Mouse (Mus musculus): ENCODE results near the gene Dlx3.

Gene Dlx3

DNA sequence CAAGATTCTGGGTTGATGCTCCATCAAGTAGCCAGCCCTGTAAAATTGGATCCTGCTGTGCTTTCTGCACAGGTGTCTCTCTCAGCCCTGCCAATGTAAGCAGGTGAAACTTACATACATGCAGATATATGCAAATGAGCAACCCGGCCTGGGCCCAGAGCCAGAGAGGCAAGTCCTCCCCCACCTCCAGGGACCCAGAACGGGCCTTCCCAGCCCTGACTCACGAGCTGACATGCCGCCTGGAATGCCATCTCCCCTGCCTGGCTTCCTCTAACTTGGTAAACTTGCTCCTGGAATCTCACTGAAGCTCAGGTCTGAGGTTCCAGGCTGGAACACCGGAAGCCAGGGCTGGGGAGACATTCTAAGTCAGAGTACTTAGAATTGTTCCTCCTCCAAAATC lies 33.2 kb downstream of the Dlx3 start:
- DNase-seq (ENCODE audit: low read depth, low spot score): no peak

DNA sequence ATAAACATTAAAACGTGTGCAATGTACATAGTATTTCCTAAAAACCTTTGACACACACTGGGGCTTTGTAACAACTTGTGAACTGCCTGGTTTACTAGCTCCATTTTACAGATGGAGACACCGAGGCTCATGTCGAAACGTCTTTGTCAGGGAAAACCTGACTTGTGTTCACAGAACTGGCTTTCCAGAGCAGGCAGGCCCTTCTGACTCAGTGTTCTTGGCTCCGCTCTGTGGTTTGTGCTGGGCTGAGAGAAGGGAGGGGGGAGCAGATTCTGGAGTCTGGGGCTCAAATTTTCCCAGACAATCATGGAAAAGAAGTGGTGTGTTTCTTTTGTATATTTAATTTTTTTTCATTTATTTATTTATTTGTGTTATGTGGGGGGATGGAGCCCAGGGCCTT lies 33.8 kb downstream of the Dlx3 start:
- no peak for DNase-seq (ENCODE audit: low read depth, low spot score)

GRCm38 (mm10) chr11:95155511-95155910 lies 35.6 kb downstream of the Dlx3 start:
- DNase-seq (ENCODE audit: low read depth, low spot score): peak; percentile 56

DNA sequence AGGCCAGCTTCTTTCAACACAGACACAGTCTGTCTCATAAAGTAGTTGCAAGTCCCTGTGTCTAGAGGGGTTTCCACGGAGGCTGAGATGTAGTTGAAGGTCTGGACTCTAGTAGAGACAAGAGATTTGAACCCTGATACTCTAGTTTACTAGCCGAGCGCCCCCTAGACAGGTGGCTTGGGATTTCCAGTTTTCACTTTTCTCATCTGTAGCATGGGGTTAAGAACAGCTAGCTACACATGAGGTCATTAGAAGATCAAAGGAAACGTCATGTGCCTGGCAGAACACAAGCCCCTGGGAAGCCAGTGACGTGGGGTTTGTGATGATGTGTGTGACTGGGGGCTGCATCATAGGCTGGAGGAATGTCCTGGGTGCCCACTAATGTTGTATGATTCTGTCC lies 37.4 kb downstream of the Dlx3 start:
- no peak for DNase-seq (ENCODE audit: low read depth, low spot score)

DNA sequence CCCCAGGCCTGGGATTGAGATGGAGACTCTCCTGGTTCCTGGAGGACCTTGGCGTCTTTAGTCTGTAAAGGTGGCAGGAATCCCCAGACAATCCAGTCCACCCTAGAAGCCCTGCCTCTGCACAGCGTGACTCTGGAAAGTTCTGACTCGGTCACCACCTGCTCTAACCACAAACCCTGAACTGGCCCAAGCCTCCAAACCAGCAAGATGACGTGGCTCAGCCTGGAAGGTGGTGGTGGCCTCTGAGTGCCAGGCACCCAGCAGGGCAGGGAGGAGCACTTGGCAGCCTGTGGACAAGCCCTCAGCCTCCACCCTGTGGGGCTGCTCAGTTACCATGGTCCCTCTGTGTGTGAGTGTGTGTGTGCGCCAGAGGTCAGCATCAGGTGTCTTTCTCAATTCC lies 38.0 kb downstream of the Dlx3 start:
- no peak for DNase-seq (ENCODE audit: low read depth, low spot score)

- no peak for DNase-seq (ENCODE audit: low read depth, low spot score)
Observed at GRCm38 (mm10) chr11:95159763-95160371, 39.9 kb downstream of the Dlx3 start.

GRCm38 (mm10) chr11:95160693-95161092 lies 40.8 kb downstream of the Dlx3 start:
- peak; percentile 70 for DNase-seq (ENCODE audit: low read depth, low spot score)

DNA sequence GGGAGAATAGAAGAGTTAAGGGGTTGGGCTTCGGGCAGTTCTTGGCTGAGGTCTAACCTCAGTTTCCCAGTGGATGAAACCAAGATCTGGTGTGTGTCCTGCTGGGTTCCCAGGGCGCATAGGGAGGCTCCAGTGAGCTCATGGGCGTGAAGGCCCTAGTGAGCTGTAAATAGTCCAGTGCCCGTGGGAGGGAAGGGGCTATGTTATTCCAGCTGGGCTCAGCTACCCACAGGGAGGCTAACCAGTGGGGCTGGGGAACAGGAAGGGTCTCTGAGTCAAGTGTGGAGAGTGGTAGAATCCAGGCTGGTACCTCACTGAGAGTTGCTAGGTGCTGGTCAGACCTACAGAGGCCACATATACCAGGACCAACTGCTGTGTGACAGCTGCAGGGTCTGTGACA lies 41.8 kb downstream of the Dlx3 start:
- DNase-seq (ENCODE audit: low read depth, low spot score): no peak

DNA sequence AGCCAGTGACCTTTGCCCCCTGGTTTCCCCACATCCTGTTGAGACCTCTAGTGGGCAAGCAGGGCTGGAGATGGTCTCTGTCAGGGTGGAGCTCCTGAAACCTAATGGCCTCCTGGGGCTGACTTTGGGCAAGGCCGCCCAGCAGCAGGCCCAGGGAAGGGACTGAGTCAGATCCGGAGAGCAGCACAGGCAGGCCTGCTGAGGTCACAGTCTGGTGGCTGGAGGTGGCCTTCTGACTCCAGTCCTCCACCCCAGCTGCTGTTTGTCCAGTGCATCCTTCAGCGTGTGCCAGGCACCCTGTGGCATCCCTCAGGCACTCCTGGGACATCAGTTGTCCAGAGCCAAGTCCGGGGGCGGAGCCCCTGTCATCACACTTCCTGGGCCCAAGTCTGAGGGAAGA lies 45.9 kb downstream of the Dlx3 start:
- no peak for DNase-seq (ENCODE audit: low read depth, low spot score)
